Mouse (Mus musculus): ENCODE data around the gene Dnase1l2.
"Not testable (repeated sequence)": the region's sequence is repeated elsewhere in the genome, so short reads cannot be mapped to it uniquely, and the experiment has no call there.

Dnase1l2 gene

DNA sequence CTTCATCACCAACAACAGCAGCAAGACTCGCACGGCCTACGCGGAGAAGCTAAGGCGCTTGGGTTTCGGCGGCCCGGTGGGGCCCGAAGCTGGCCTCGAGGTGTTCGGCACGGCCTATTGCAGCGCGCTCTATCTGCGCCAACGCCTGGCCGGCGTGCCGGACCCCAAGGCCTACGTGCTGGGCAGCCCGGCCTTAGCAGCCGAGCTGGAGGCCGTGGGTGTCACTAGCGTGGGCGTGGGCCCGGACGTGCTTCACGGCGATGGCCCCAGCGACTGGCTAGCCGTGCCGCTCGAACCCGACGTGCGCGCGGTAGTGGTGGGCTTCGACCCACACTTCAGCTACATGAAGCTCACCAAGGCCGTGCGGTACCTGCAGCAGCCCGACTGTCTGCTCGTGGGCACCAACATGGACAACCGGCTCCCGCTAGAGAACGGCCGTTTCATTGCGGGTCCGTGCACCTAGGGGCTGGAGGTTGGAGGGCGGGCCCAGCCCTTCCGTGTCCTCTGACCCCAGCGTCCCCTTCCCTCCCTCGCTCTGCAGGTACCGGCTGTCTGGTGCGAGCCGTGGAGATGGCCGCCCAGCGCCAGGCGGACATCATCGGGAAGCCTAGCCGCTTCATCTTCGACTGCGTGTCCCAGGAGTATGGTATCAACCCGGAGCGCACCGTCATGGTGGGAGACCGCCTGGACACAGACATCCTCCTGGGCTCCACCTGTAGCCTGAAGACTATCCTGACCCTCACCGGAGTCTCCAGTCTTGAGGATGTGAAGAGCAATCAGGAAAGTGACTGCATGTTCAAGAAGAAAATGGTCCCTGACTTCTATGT is 28.0 kb upstream of the Dnase1l2 start:
- DNase-seq = peak; percentile 30

DNA sequence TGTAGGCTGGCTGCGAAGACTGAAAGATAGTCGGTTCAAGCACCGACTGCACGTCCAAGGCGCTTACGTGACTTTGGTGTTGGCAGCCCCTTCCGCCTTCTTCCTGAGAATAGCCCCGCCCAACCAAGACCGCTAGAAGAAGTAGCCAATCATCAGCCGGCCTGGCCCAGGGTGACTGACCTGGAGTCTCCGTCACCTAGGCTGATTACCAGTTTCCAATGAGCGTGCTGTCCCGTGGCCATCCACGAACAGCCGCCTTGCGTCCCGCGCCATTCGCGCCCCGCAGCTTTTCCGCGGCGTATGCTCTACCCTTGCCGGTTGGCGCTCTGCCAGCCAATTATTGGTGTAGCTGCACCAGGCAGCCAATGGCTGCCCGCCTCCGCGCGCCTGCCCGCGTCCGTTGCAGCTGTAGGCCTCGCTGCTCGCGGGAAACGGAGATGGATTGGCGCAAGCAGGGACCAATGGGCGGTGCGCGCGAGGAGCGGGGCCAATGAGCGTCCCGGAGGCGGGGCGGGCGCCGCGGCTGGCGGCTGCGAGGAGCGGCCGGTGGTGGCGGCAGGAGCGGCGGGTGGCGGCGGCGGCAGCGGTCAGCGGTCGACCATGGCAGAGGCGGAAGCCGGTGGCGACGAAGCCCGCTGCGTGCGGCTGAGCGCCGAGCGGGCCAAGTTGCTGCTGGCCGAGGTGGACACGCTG is 27.2 kb upstream of the Dnase1l2 start, which contains the start of the genes E4f1 and Pgp:
Gene E4f1 (minus strand): TSS at position 404 of the 693 bp plus-strand sequence.
Gene Pgp (plus strand): TSS at position 483 of the 693 bp plus-strand sequence.
- DNase-seq = peak; percentile 99

DNA sequence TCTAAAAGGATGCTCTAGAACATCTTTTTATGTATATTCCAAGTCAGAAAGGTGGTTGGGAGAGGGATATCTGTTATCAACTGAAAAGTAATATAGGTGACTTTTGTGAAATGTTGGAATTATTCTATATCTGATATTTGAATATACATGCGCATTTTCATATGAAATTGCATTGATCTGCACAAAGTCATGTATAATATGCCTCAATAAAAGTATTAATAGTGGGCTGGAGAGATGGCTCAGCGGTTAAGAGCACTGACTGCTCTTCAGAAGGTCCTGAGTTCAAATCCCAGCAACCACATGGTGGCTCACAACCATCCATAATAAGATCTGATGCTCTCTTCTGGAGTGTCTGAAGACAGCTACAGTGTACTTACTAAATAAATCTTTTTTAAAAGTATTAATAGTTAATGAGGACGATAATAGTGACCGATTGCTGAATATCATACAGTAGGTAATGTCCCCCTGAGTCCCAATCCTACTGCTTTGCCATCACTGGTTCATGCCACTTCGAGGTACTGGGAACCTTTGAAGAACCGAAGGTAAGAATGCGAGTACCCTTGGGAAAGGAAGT is 26.5 kb upstream of the Dnase1l2 start:
- no peak for DNase-seq

DNA sequence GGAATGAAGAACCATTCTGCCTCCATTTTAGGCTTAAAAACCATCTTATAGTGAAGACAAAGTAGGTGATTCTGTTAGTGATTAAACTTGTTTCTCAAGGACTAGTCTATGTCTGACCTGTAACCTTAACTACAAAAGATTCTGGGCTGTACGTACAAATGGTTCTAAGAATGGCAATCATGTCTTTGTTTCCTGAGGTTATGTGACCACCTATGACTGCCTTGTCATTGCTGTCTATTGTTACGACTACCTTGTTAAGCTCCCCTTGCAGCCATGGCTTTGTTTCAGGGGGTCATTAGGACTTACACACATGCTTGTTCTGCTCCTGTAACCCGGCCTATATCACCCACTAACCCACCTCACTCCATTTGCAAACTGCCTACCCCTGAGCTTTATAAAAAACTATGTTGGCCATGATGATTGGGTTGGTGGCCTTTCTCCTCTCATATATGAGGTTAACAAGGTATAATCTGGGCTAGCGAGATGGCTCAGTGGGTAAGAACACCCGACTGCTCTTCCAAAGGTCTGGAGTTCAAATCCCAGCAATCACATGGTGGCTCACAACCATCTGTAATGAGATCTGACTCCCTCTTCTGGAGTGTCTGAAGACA is 25.8 kb upstream of the Dnase1l2 start:
- no peak for DNase-seq

DNA sequence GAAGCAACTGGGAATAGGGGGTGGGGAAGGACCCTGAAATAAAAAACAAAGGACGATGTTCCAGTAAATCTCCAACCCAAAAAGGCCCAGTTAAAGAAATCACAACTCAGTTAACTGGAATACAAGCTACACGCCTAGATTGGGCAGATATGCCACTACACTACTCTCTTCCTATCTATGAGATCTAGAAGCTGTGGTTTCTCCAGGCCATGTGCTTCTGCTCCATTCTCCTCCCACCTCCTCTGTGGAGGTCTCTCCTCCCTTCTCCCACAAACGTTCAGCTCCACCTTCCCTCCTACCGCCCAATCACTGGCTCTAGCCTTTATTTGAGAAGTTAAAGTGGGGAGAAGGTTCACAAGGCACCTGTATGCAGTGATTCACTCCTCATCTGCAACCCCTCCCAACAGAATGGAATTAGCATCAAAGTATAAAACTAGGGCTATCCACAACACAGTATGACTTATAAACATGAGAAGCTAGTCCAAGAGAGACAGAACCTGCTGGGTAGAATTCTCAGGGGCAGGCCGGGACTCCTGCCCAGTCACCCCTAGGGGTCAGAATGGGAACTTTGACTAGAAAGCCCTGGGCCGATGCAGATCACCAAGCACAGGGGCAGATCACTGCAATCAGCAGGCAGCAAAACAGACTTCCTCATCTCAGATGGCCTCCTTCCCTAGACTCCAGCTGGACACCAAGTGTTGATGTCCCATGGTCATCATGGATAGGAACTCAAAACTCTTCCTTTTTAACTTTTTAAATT is 20.6 kb upstream of the Dnase1l2 start:
- no peak for DNase-seq

DNA sequence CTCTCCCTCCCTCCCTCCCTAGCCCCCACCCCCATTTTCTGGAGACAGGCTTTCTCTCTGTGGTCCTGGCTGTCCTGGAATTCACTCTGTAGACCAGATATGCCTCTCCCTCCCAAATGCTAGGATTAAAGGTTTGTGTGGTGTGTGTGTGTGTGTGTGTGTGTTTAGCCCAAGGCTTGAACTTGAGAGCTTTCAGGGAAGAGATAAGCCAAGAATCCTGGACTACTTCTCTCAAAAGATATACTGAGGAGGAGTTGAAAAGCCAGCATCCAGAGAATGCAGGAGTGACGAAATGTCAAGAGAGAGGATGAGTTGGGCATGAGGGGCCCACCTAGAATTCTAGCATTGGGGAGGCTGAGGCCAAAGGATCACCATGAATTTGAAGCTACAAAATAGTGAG is 20.0 kb upstream of the Dnase1l2 start:
- DNase-seq = no peak

DNA sequence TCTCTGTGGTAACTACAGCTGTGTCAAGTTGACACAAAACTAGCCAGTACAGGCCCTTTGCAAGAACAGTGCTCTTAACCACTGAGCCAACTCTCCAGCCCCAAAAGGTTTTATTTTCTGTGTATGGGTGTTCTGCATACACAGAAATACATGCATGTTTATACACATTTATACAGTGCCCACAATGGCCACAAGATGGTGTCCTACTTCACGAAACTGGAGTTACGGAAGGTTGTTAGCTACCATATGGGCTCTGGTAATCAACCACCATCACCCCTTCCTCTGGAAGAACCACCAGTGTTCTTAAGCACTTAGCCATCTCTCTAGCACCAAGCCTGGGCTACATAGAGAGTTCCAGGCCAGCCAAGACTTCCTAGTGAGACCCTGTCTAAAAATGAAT is 18.7 kb upstream of the Dnase1l2 start:
- DNase-seq = peak; percentile 45

DNA sequence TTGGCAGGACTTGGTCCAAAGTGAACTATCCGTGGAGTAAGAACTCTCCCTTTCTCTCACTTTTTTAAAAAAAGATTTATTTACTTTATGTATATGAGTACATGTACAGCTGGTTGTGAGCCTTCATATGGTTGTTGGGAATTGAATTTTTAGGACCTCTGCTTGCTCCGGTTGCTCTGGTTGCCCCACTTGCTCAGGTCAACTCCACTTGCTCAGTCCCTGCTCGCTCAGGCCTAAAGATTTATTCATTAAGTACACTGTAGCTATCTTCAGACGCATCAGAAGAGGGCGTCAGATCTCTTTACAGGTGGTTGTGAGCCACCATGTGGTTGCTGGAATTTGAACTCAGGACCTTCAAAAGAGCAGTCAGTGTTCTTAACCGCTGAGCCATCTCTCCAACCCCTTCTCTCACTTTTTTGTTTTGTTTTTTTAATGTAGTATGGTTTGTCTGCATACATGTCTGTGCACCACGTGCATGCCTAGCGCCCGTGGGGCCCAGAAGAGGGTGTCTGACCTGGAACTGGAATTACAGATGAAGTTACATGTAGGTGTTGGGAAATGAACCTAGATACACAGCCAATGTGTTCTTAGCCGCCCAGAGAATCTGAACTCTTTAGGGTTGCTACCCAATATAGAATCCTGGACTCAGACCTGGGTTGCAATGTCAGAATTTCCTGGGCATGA is 12.8 kb upstream of the Dnase1l2 start:
- not testable (repeated sequence) for DNase-seq

DNA sequence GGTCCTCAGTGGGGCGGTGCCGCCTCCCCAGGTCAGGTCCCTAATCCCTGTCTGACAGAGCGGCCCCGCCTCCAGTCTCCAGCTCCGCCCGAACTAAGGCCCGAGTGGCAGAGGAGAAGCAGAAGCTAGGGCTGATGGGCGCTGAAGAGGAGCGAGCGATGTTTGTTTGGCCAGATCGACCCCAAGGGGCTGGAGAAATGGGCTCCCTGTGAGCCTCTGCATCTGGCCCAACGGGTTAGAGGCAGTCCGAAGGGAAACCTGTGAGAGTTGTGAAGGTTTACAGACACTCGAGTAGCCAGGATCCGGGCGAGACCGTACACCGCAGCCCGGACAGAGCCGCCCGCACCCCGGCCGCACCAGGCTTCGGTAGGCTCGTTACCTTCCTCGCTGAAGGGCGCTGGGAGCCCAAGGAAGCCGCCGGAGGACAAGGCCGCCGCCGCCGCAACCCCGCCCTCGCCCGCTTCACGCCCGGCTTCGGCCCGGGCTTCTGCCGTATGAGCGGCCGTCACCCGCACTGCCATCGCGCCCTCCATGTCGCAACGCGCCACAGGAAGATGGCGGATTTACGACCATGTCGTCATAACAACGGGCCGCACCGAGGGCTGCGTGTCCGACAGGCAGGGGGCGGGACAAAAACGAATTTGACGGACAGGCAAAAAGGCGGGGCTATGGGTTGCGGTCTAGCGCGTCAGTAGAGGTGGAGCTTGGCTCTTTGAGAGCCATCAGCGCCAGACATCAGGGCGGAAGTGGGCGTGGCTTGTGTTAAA is 12.0 kb upstream of the Dnase1l2 start:
- peak; percentile 100 for DNase-seq

DNA sequence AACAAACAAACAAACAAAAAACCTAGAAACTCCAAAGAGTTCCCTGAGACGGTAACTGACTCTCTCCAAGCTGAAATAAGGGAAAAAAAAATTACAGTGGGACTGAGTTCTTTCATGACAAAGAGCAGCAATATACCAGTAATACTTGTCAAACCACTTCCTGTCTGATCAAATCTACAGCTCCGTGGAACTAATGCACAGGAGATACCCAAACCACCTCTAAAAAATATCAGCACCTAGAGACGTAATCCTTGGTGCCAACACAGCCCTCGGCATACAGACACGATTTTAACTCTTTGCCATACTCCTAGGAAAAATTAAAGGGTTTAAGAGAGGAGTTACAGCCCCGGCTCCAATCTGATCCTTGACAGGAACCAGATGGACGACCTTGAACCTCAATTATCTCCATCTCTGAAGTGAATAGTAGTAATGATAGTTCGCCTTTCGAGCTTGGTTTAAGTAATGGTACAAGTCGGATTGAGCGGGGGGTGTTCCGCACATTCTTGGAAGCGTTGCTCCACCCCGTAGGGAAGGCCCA is 11.4 kb upstream of the Dnase1l2 start:
- no peak for DNase-seq

DNA sequence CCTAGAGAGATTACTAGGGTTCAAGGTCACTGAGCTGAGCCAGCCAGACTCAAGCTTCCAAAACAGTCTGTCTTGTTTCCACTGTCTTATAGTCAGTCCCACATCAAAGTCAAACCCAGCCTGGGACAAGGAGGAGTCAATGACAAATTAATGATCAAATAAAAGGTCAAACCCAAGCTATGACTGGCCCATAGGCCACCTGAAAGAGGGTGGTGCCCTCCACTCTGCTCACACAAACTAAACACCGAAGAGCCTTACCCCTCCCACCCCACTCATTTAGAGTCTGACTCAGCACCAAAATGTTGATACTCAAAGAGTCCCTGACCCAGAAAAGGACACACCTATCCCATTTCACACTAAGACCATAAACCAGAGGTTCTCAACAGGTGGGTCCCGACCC is 10.5 kb upstream of the Dnase1l2 start:
- no peak for DNase-seq

DNA sequence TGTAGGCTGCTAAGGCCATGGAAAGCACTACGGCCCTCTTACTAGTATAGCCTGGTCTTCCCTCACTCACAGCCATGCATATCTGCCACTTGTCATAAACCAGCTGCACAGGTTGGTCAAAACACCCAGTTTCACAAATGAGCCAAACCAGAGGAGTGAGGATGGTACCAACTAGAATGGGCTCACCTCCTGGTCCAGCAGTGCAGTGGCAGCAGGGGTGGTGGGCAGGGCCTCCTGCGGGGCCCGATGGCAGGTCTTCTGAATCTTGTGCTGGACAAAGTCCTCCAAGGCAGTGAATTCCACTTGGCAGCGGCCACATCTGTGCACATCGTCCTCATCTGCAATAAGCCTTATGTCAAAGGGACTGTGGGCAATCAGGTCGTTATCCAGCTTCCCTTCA is 8.3 kb upstream of the Dnase1l2 start:
- no peak for DNase-seq

DNA sequence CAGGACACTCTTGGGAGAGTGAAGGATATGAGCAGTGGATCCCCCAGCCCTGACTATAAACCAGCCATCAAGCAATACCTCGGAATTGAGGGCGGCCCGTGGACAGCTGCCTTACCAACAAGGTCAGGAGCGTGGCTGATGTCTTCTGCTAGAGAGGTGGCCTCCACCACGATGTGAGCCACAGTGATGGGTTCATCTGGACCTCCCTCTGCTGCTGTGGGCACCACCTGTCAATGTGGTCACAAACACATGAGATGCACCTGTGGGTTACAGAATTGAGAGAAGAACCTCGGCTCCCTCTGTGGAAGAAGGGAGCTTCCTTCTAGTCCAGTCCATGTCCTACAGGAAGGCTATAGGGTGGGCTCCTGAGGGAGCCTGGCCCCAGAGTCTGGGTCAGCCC is 6.6 kb upstream of the Dnase1l2 start:
- no peak for DNase-seq

DNA sequence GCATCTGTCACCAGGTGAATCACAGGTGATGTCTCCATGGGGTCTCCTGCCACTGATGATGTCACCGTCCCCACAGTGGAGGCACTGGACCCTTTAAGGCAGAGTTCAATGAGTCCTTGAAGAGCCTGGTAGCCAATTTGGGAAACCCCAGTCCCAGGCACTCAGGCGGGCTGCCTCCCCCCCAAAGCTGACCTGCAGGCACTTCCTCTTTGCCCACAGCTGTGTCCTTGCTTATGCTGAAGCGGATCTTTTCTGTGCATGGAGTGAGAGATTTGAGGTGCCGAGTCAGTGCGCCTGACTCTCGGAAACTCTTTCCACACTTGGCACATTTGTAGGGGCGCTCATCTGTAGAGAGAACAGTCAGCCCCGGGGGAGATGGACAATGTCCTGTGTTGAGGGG is 3.7 kb upstream of the Dnase1l2 start:
- no peak for DNase-seq

DNA sequence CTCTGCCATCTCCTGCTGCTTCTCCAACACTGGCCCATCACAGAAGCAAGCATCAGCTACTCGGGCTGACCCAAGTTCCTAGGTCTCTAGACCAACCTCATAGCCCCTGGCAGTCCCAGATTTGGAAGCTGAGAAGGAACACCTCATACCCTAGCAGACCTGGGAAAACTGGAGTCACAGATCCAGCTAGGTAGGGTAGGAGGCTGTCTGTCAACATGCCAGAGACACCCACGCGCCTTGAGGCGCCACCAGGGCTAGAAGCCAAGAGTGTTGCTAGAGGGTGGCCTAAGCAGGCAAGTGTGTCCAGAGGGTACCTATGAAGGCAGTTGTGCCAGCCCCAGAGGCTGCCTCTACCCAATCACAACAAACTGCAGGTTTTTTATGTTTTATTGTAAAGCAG is 504 bp upstream of the Dnase1l2 start:
- no peak for DNase-seq

DNA sequence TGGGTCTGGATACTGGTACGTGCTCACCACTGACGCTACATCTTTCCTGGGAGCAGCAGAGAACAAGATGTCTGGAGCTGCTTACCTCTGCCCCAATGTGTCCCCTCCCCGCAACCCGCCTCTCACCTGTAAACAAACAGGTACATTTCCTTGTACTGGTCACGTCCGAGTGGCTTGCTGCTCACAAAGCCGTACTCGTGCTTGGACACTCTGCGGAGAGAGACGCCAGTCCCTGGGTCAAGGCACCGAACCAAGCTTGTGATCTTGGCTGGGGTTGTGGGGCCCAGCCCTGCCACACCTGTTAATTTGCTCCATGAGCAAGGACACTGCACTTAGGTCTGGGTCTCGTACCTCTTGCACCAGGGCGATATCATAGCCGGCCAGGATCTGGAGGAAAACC is 798 bp downstream of the Dnase1l2 start:
- no peak for DNase-seq

DNA sequence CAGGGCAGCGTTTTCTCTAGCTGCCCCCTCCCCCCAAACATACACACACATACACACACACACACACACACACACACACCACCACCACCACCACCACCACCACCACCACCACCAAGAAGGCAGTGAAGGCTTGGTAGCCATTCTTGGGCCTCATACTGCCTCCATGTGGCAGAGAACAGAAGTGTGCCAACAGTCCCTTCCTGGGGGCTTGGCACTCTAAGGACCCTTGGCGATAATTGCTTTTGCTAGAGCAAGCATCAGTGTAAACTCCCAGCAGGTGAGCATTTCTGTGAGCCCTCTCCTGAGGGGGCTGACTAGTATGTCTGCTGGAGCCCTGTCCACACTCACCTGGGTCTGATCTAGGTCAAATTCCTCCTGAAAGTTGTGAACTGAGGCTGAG is 1.8 kb downstream of the Dnase1l2 start:
- no peak for DNase-seq

DNA sequence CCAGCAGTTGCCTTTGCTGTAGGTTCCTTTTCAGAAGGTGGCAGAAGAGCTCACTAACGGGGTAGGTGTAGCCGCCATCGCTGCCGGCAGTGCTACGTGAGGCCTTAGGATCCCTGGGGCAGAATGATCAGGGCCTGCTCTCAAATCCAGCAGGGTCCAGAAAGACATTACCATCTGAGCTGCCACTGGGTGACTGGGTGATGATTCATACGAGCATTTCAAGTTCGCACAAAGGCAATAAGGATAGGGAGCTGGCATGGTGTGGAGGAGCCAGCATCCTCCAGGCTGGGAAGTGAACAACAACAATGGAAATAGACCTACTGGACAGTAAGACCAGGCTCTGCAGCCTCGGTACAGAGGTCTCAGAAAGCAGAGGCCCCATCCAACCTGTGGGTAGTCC is 2.5 kb downstream of the Dnase1l2 start:
- no peak for DNase-seq

DNA sequence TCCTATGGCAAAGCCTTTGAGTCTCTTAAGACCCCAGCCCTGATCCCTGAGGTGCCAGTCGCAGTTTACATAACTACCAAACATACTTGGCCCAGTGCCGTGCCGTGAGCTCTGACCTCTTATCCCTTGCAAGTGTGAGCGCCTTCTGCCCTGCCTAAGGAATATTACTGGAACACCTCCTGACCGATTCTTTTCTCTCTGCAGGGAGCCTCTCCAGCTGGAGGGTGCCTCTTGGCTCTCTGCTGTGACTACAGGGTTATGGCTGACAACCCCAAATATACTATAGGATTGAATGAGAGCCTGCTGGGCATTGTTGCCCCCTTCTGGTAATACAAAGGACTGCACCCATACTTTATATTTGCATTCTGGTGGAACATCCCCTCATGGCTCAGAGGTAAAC is 5.9 kb downstream of the Dnase1l2 start:
- DNase-seq = peak; percentile 37

DNA sequence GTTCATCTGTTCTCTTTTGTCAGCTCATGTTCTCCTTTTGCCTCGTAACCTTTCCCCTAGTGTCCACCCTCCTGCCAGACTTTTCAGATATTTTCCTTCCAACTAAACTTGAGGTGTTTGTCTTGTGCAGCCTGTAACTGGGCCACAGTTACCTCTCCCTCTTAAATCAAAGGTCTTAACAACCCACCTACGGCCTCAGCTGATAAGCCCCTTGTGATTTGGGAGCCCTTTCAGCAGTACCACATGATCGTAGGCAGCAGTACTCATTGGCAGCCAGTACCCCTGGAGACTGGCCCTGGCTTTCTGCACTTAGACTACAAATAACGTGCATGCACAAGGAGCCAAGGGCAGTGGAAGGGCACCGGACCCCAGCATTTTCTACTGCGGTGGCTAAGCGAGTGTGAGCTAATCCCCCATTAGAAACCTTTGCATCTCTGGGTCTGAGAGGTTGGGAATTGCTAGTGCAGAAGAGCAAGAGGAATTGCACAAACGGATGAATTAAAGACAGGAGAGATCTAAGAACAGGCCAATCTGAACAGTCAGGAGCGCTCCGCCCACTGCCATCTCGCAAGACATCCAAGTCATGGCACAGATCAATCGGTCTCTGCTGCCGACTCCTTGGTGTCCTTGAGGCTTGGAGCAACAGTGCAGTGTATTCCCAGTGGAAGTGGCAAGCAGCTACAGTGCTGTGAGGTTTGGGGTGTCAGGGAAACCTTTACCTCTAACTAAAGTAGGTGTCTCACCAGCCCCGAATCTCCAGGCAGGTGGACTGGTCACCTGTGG is 13.5 kb downstream of the Dnase1l2 start:
- no peak for DNase-seq
